Mouse (Mus musculus) gastrocnemius, adult 2 months (tissue): ENCODE results near the gene Fmnl2. TPM values are rescaled to one million over a fixed set of nuclear protein-coding genes. Genes with fewer than 3 reads are reported as not detected.
A peak's percentile ranks its signal among the peaks of the same experiment; 100 is the strongest.

Experiments
- DNase-seq: peaks from one replicate; pipeline ENCODE4 v3.0.0; 2022
- H3K27ac ChIP-seq: fragments of 200-600 bp; 2 replicates; pipeline ENCODE4 v1.8.1; 2022; ENCODE audit warnings: mild to moderate bottlenecking
- H3K4me3 ChIP-seq: fragments of 200-600 bp; 2 replicates; pipeline ENCODE4 v1.8.1; 2022; ENCODE audit warnings: mild to moderate bottlenecking, moderate library complexity
- CTCF ChIP-seq: fragments of 200-600 bp; IDR thresholded peaks from 2 replicates; pipeline ENCODE4 v1.8.1; 2022; ENCODE audit warnings: antibody characterized with exemption, mild to moderate bottlenecking, moderate library complexity
- intact Hi-C: fragments of 180-260 bp; cut with DNase I; formaldehyde crosslinking; loops from one replicate; pipeline ENCODE4 v1.15.1; 2025
- total RNA-seq, 2 experiments: library from RNA; stranded (reverse); gene quantifications; 2 replicates each; pipeline ENCODE4 v1.2.3; 2021

Fmnl2 gene
- total RNA-seq, 2 experiments from 2014 or later = 6.0 to 7.0 TPM

GRCm38 (mm10) chr2:53028868-53029267 is 171.2 kb downstream of the Fmnl2 start:
- Histone ChIP-seq H3K27ac (no peak overlapping the region), H3K4me3 (no peak overlapping the region)
- DNase-seq = no peak
- no peak for TF ChIP-seq CTCF
- intact Hi-C loops = no loop called here

DNA sequence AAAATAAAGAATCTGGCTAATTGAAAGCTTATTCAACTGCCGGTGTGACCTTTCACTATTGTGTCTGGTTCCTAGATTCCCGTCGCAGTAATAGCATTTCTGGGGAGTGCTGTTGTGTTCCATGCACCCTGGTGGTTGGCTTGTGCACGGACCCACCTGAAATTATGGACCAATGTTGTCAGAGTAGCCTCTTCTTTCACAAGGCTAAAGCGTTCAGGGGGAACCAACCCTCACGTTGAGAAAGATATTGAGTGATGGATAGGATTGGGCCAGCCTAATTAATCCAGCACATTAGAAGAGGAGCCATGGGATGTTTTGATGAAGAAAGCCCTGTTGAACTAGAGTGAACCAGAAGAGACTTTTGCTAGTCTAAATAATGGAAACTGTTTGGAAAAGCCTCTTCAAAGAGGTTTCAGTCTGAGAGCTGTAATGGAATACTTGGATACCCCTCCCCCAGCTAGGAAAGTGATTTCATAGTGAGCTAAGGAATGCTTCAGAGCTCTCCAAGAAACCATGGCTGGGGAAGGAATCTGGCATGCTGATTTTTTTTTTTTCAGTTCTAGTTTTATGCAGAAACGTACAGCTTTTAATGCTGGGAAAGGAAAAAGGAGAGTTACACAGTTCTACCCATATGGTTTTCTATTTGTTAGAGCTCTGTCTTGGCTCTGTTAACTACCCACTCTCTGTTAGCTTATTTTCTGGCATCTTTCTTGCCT is 172.2 kb downstream of the Fmnl2 start:
- H3K4me3 ChIP-seq = peak overlapping the region; percentile 19
- intact Hi-C loops = no loop called here
- no peak for DNase-seq

DNA sequence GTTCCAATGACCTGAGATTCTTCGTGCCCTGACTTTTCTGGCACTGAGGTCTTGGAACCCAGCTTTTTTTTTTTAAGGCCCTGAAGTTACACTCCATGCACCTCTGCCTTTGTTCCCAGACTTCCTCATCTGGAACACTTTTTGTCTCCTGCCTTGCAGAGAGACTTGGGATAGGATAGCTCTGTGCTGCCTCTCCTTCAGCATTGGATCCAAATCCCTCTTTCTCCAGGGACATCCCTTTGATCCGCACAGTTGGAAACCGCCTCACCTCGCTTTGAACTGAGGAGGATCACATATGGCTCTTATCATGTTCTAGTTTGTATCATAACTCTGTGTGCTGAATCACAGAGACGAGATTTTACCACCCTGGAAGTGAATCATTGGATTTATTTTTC is 172.8 kb downstream of the Fmnl2 start:
- intact Hi-C loops = no loop called here
- no peak for DNase-seq
- no peak for TF ChIP-seq CTCF
- H3K4me3 ChIP-seq = peak overlapping the region; percentile 13
- H3K27ac ChIP-seq = peak overlapping the region; percentile 64

More for the DNA sequence above, 172.2 kb downstream of the Fmnl2 start:
- H3K27ac ChIP-seq = peak overlapping the region; percentile 64
- TF ChIP-seq CTCF = no peak

DNA sequence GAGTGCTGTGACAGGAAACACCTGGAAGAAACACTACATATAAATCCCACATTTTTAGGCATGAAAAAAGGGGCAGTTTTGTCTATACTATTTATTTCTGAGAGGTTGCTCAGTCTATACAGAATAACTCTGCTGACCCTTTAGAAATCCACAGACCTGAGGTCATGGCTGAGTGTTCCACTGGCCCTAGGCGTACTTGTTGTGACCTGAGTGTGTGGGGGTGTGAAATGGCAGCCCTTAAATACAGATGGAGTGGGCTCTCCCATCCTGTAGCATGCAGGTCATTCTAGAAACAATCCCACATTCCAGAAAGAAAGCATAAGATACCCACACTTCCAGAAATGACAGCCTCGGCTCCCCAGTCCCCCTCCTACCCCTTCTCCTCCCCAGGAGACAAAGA is 180.6 kb downstream of the Fmnl2 start:
- no peak for TF ChIP-seq CTCF
- DNase-seq = no peak
- no peak overlapping the region for H3K4me3 ChIP-seq
- H3K27ac ChIP-seq = no peak overlapping the region
- intact Hi-C loops = no loop called here

DNA sequence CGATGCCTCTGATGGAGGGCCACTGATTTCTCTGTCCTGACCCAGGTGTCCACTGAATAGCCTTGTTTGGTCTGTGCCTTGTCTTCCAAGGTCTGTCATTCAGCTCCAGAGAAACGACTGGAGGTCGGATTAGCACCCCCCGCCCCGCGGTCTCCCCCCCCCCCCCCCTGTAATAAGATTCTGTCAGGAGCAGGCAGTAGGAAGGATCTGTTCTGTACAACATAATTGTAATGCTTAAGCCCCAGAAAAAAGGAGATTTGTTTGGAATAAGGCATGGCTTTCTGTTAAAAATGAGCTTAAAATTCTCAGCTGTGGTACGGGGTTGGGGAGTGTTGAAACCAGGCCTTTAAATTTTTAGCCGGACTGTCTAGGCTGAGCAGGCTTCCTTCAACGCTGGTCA is 181.1 kb downstream of the Fmnl2 start:
- no peak for TF ChIP-seq CTCF
- DNase-seq = no peak
- no peak overlapping the region for H3K4me3 ChIP-seq
- no peak overlapping the region for H3K27ac ChIP-seq
- intact Hi-C loops = no loop called here

DNA sequence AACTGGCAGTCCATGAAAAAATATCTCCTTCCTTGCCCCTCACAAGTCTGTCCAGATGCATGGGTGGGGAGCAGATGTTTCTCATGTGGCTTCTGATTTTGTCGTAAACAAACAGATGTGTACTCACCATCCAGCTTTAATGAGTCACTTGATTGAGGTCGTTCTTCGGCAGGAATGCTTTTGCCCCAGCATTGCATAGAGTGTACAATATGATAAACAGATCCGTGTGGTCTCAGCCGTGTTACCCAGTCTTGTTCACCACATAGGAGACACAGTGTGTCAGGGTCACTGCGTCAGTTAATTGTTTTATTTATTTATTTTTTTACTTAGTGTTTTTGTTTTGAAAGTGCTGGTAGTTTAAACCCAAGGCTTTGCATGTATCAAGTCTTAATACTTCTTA is 189.4 kb downstream of the Fmnl2 start:
- Histone ChIP-seq H3K4me3 (no peak overlapping the region), H3K27ac (no peak overlapping the region)
- no peak for DNase-seq
- no peak for TF ChIP-seq CTCF
- intact Hi-C loops = no loop called here

DNA sequence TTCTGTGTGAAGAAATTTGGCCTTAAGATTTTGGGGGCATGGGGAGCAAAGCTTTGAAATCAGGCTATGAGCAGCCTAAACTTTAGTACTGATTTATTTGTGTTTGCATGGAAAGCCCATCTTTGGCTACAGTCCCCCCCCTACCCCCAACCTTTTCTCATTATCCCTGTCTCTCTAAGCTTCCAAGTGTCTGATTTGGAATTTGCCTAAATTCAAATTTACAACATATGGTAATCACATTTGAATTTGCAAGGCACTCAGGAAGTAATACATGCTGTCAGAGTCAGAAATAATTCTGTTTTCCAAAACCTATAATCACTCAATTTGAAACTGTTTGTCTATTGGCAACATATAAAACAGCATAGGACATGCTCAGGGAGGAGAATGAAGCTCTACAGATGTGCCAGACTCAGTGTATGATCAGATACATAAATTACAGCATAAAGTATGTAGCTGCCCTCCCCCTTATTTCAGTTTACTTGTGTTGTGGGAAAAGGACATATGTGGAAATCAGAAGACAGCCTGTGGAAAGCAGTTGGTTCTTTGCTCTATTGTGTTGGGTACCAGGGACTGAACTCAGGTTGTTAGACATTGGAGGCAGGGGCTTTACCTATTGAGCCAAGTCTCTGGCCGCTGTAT is 190.2 kb downstream of the Fmnl2 start:
- H3K4me3 ChIP-seq = no peak overlapping the region
- intact Hi-C loops = no loop called here
- DNase-seq = no peak
- H3K27ac ChIP-seq = no peak overlapping the region
- no peak for TF ChIP-seq CTCF

DNA sequence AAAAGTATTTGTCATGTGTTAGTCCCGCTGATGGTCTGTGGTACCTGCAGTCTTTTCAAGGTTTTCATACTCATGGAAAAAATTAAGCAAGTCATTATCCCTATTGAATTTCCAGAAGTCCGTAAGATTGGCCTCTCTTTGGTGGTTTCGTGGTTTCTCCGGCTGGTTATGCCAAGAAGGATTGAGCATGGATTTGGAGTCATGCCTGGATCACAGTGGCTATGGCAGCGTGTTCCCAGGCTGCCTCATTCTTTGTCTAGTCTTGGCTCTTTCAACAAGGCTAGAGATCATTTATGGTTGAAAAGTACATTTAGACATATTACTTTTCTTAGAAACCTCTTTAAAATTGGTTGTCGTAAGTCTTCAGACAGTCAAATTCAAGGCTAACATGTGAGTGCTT is 192.7 kb downstream of the Fmnl2 start:
- Histone ChIP-seq H3K4me3 (no peak overlapping the region), H3K27ac (no peak overlapping the region)
- TF ChIP-seq CTCF = no peak
- intact Hi-C loops = no loop called here
- DNase-seq = peak; percentile 28

GRCm38 (mm10) chr2:53051502-53051901 is 193.8 kb downstream of the Fmnl2 start:
- TF ChIP-seq CTCF = no peak
- intact Hi-C loops = no loop called here

DNA sequence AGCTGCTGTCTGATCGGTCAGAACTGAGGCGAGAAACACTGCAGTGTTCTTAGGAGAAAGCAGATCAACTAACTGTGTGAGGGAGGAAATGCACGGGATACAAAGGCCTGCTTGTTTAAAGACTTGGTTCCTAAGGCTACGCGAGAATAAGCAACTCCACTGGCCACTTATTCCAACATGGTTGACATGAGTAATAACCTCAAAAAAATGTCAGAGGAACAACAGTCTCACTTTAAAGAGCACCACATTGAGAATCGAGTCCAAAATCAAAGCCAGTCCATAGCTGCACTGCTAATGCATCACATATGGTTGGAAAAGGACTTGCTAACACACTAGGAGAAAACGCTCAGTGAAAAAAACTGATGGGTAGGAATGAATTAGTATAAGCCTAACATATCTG is 196.1 kb downstream of the Fmnl2 start:
- DNase-seq = no peak
- Histone ChIP-seq H3K4me3 (no peak overlapping the region), H3K27ac (no peak overlapping the region; the same call in 1 of the 2 replicates)
- intact Hi-C loops = no loop called here
- TF ChIP-seq CTCF = no peak

More at GRCm38 (mm10) chr2:53051502-53051901, 193.8 kb downstream of the Fmnl2 start:
- Histone ChIP-seq H3K27ac (no peak overlapping the region), H3K4me3 (no peak overlapping the region)
- DNase-seq = no peak

DNA sequence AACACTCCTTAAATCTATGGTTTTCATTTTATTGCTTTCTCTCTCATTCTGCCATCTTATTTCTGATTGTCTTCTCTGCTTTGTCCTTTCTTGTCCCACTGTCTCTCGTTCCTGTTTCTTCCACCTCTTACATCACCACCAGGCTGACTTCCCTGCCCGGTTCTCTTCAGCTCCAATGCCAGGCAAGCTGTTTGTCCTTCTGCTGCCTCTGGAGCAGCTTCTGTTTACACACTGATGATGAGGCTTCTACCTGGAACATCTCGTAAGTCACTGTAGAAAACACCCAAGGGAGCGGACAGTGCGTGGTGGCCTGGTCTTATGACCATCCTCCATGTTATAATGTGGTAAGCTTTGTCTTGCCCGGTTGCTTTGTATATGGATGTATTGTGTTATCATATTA is 198.9 kb downstream of the Fmnl2 start:
- no peak for TF ChIP-seq CTCF
- no peak for DNase-seq
- Histone ChIP-seq H3K4me3 (no peak overlapping the region), H3K27ac (no peak overlapping the region)
- intact Hi-C loops = no loop called here

GRCm38 (mm10) chr2:53057291-53057690 is 199.6 kb downstream of the Fmnl2 start:
- no peak for TF ChIP-seq CTCF
- no peak overlapping the region for H3K4me3 ChIP-seq
- intact Hi-C loops = no loop called here
- no peak overlapping the region for H3K27ac ChIP-seq
- DNase-seq = peak; percentile 22

- intact Hi-C loops = no loop called here
- DNase-seq = no peak
- Histone ChIP-seq H3K4me3 (no peak overlapping the region), H3K27ac (no peak overlapping the region)
- no peak for TF ChIP-seq CTCF
Observed at GRCm38 (mm10) chr2:53061363-53062000, 203.8 kb downstream of the Fmnl2 start.
